Mouse (Mus musculus) T-helper 1 cell (primary cell): Measurements from ENCODE around the gene Ccdc66.

ENCODE experiments used
- in situ Hi-C: fragments of 300-600 bp; cut with MboI, MseI; formaldehyde crosslinking; loops from one replicate; pipeline ENCODE4 v1.15.1; 2025; ENCODE audit warnings: high pct_unique_total_duplicates

The Ccdc66 gene

GRCm38 (mm10) chr14:27507894-27508643, at the start of gene Ccdc66:
Ccdc66 (minus strand) TSS chr14:27508460.
- in situ Hi-C loops, result loop anchor here (10.0 kb wide), 1 partner anchor 237 kb away; no protein-coding TSS in a partner anchor

- in situ Hi-C loops, result no loop called here
Observed at GRCm38 (mm10) chr14:27543838-27544426, 35.7 kb upstream of the Ccdc66 start.

GRCm38 (mm10) chr14:27536441-27536840, 28.2 kb upstream of the Ccdc66 start:
- in situ Hi-C loops, result no loop called here

GRCm38 (mm10) chr14:27524541-27524940, 16.3 kb upstream of the Ccdc66 start:
- in situ Hi-C loops, result no loop called here

GRCm38 (mm10) chr14:27508644-27509301, 513 bp upstream of the Ccdc66 start:
- in situ Hi-C loops, result loop anchor here (10.0 kb wide), 1 partner anchor 236 kb away; no protein-coding TSS in a partner anchor

GRCm38 (mm10) chr14:27501096-27501495, 7.2 kb downstream of the Ccdc66 start:
- in situ Hi-C loops, result loop anchor here (10.0 kb wide), 1 partner anchor 244 kb away; no protein-coding TSS in a partner anchor

- in situ Hi-C loops, result no loop called here
Observed at GRCm38 (mm10) chr14:27493516-27493915, 14.7 kb downstream of the Ccdc66 start.

GRCm38 (mm10) chr14:27491399-27491798, 16.9 kb downstream of the Ccdc66 start:
- in situ Hi-C loops, result no loop called here

GRCm38 (mm10) chr14:27446963-27447362, 61.3 kb downstream of the Ccdc66 start:
- in situ Hi-C loops, result loop anchor here (25.0 kb wide), 1 partner anchor 785 kb away; the partner anchor contains the start of gene Pde12

- in situ Hi-C loops, result loop anchor here (25.0 kb wide), 1 partner anchor 783 kb away; the partner anchor contains the start of gene Pde12
Observed at GRCm38 (mm10) chr14:27444851-27445281, 63.4 kb downstream of the Ccdc66 start.

GRCm38 (mm10) chr14:27440921-27441320, 67.3 kb downstream of the Ccdc66 start:
- in situ Hi-C loops, result loop anchor here (25.0 kb wide), 1 partner anchor 779 kb away; the partner anchor contains the start of gene Pde12

- in situ Hi-C loops, result loop anchor here (25.0 kb wide), 1 partner anchor 775 kb away; the partner anchor contains the start of gene Pde12
Observed at GRCm38 (mm10) chr14:27436826-27437225, 71.4 kb downstream of the Ccdc66 start.

- in situ Hi-C loops, result loop anchor here (25.0 kb wide), 1 partner anchor 774 kb away; the partner anchor contains the start of gene Pde12
Observed at GRCm38 (mm10) chr14:27436116-27436515, 72.1 kb downstream of the Ccdc66 start.

GRCm38 (mm10) chr14:27432064-27432463, 76.2 kb downstream of the Ccdc66 start:
- in situ Hi-C loops, result loop anchor here (25.0 kb wide), 1 partner anchor 770 kb away; the partner anchor contains the start of gene Pde12
